Mouse (Mus musculus): Measurements from ENCODE around the gene Flt3.

Gene Flt3

DNA sequence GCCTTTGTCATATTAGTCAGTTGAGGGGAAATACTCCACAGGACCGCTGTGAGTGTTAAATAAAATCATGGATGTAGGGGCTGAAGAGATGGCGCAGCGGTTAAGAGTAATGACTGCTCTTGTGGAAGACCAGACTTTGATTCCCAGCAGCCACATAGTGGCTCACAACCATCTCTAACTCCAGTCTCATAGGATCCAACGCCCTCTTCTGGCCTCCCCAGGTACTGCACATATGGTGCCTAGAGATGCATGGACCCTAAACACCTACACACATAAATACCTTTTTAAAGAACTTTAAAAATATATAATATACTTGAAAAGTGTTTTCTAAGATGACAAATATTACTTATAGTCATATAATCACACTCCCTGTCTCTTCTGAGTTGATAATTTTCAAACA is 115.9 kb downstream of the Flt3 start:
- no peak for DNase-seq (ENCODE audit: low spot score in 2 of 2)
